8 mouse cellular contexts compared by ENCODE assay signal in genomic region chr19:24961172-24961962, GRCm38 (mm10). TPM values are rescaled to one million over a fixed set of nuclear protein-coding genes. Genes with fewer than 3 reads are reported as not detected.
DNase-seq lines count a peak whose midpoint lies in the region; ATAC-seq and TF ChIP-seq lines count a peak whose summit lies in the region.

Gene Cbwd1 (minus strand): TSS chr19:24961610.

- no peaks in the 10 kb centered on the region for H3K9me3 ChIP-seq in embryonic facial prominence, embryonic 13.5 days
- no peaks in the 10 kb centered on the region for H3K9me3 ChIP-seq in limb, embryonic 12.5 days
- H3K9me3 ChIP-seq in midbrain, embryonic 15.5 days, result no peaks in the 10 kb centered on the region

- H3K27ac ChIP-seq in embryonic facial prominence, embryonic 13.5 days, result no peak within 1 kb of the TSS
- no peak within 1 kb of the TSS for H3K27ac ChIP-seq in kidney, adult 2 months (ENCODE audit: insufficient read depth, low read depth, low read length)
- H3K27ac ChIP-seq in limb, embryonic 12.5 days, result no peak within 1 kb of the TSS
- H3K27ac ChIP-seq in midbrain, embryonic 15.5 days, result peak within 1 kb of the TSS; percentile 14; the same call in 1 of the 2 replicates
- H3K27ac ChIP-seq in spleen, adult 2 months (ENCODE audit: insufficient read depth, low read length), result no peak within 1 kb of the TSS

- DNase-seq in 3134 (ENCODE audit: extremely low read depth, insufficient read length, low spot score), result peak; percentile 98
- DNase-seq in adrenal gland, postnatal 36 days, result peak; percentile 98
- DNase-seq in heart, adult 18-20 months, result peak; percentile 98
- peak; percentile 99 for DNase-seq in kidney, adult 2 months
- DNase-seq in spleen, adult 2 months (ENCODE audit: low read depth in 1 of 2, low spot score in 2 of 2), result peak; percentile 96 to 98

- H3K36me3 ChIP-seq in embryonic facial prominence, embryonic 13.5 days, result peaks cover under 1% of the 10 kb centered on the region; the same call in 1 of the 2 replicates
- H3K36me3 ChIP-seq in kidney, adult 2 months (ENCODE audit: control insufficient read depth, insufficient read depth, low read length), result no peaks in the 10 kb centered on the region
- peaks cover 4% of the 10 kb centered on the region for H3K36me3 ChIP-seq in limb, embryonic 12.5 days
- no peaks in the 10 kb centered on the region for H3K36me3 ChIP-seq in midbrain, embryonic 15.5 days (replicated peaks)
- no peaks in the 10 kb centered on the region for H3K36me3 ChIP-seq in spleen, adult 2 months (ENCODE audit: control insufficient read depth, insufficient read depth, low read length)

- under 1% methylated on average over 36 of the region's 36 CpGs for WGBS in embryonic facial prominence, embryonic 13.5 days
- under 1% methylated on average over 36 of the region's 36 CpGs for WGBS in kidney, adult 2 months
- under 1% methylated on average over 36 of the region's 36 CpGs for WGBS in limb, embryonic 12.5 days
- WGBS in midbrain, embryonic 15.5 days, result under 1% methylated on average over 36 of the region's 36 CpGs
- WGBS in spleen, adult 2 months, result under 1% methylated on average over 36 of the region's 36 CpGs

- peak within 1 kb of the TSS; percentile 62 for H3K4me3 ChIP-seq in embryonic facial prominence, embryonic 13.5 days
- H3K4me3 ChIP-seq in kidney, adult 2 months (ENCODE audit: insufficient read depth, low read depth, low read length), result peak within 1 kb of the TSS; percentile 68
- peak within 1 kb of the TSS; percentile 68 for H3K4me3 ChIP-seq in limb, embryonic 12.5 days (replicated peaks)
- peak within 1 kb of the TSS; percentile 57 for H3K4me3 ChIP-seq in midbrain, embryonic 15.5 days
- H3K4me3 ChIP-seq in spleen, adult 2 months (ENCODE audit: extremely low read depth, insufficient read depth, insufficient read length), result peak within 1 kb of the TSS; percentile 65

- no peaks in the 10 kb centered on the region for H3K27me3 ChIP-seq in embryonic facial prominence, embryonic 13.5 days
- no peaks in the 10 kb centered on the region for H3K27me3 ChIP-seq in kidney, adult 2 months (replicated peaks; ENCODE audit: control insufficient read depth, insufficient read depth, low read length)
- no peaks in the 10 kb centered on the region for H3K27me3 ChIP-seq in limb, embryonic 12.5 days
- H3K27me3 ChIP-seq in midbrain, embryonic 15.5 days (replicated peaks), result no peaks in the 10 kb centered on the region
- H3K27me3 ChIP-seq in spleen, adult 2 months (ENCODE audit: control insufficient read depth, insufficient read depth, low read length), result no peaks in the 10 kb centered on the region

- H3K9ac ChIP-seq in embryonic facial prominence, embryonic 13.5 days, result peak within 1 kb of the TSS; percentile 80
- H3K9ac ChIP-seq in limb, embryonic 12.5 days (replicated peaks), result peak within 1 kb of the TSS; percentile 72
- H3K9ac ChIP-seq in midbrain, embryonic 15.5 days, result peak within 1 kb of the TSS; percentile 63

- peaks cover 8% of the 10 kb centered on the region for H3K4me1 ChIP-seq in embryonic facial prominence, embryonic 13.5 days
- H3K4me1 ChIP-seq in kidney, adult 2 months (ENCODE audit: control insufficient read depth, insufficient read depth, low read length), result peaks cover 2% of the 10 kb centered on the region; the same call in 1 of the 2 replicates
- peaks cover 12% of the 10 kb centered on the region for H3K4me1 ChIP-seq in limb, embryonic 12.5 days (replicated peaks)
- peaks cover 12% of the 10 kb centered on the region for H3K4me1 ChIP-seq in midbrain, embryonic 15.5 days
- peaks cover 5% of the 10 kb centered on the region; the same call in 1 of the 2 replicates for H3K4me1 ChIP-seq in spleen, adult 2 months (ENCODE audit: control insufficient read depth, insufficient read depth, insufficient read length)

- peak; percentile 100 for ATAC-seq in embryonic facial prominence, embryonic 13.5 days (ENCODE audit: insufficient number of reproducible peaks, insufficient read depth, low FRiP score, low TSS enrichment, low read depth)
- ATAC-seq in limb, embryonic 12.5 days (ENCODE audit: insufficient number of reproducible peaks, insufficient read depth, low FRiP score, low TSS enrichment, low read depth), result peak; percentile 100
- peak; percentile 99 for ATAC-seq in midbrain, embryonic 15.5 days (replicated peaks)

- peak; percentile 98 for TF ChIP-seq CTCF in kidney, adult 2 months (conservative IDR thresholded peaks at IDR 0.05; ENCODE audit: insufficient read depth, insufficient read length, low read depth, low read length)
- peak; percentile 90 for TF ChIP-seq CTCF in spleen, adult 2 months (IDR thresholded peaks at IDR 0.05; ENCODE audit: extremely low read depth, insufficient read depth, insufficient read length, insufficient replicate concordance)

- TF ChIP-seq POLR2A in kidney, adult 2 months (IDR thresholded peaks at IDR 0.05; ENCODE audit: low read depth, low read length), result peak; percentile 18
- peak; percentile 63 for TF ChIP-seq POLR2A in spleen, adult 2 months (IDR thresholded peaks at IDR 0.05; ENCODE audit: low read depth, low read length)

- peak within 1 kb of the TSS; percentile 64 for H3K4me2 ChIP-seq in embryonic facial prominence, embryonic 13.5 days
- peak within 1 kb of the TSS; percentile 63 for H3K4me2 ChIP-seq in limb, embryonic 12.5 days
- H3K4me2 ChIP-seq in midbrain, embryonic 15.5 days, result peak within 1 kb of the TSS; percentile 61

RNA-seq across cellular contexts. Expression of gene Cbwd1, which starts in this region (rescaled TPM):
- 10 to 100 TPM; 12.3 to 12.5 TPM for total RNA-seq in adrenal gland, postnatal 36 days (2021)
- 23.3 and 25.2 TPM in 2 replicates for polyA plus RNA-seq in embryonic facial prominence, embryonic 13.5 days (2015; fragmentation: Nextera tagmentation; extraction: Ambion mirVana)
- total RNA-seq in heart, adult 18-20 months (2021), result 10 to 100 TPM; 11.9 to 13.2 TPM
- polyA plus RNA-seq in kidney, adult 2 months (2012; rRNA removed), result 2.2 and 3.5 TPM in 2 replicates
- 24.4 and 27.6 TPM in 2 replicates for polyA plus RNA-seq in limb, embryonic 12.5 days (2016; fragmentation: Nextera tagmentation; extraction: Ambion mirVana)
- polyA plus RNA-seq in midbrain, embryonic 15.5 days (2015; fragmentation: Nextera tagmentation; extraction: Ambion mirVana), result 11.9 and 13.1 TPM in 2 replicates
- polyA plus RNA-seq in spleen, adult 2 months (2012; rRNA removed), result 0.45 and 0.56 TPM in 2 replicates

Comparison
In these comparisons a context has a peak if more than half of its experiments do, and no peak if none do; other contexts are left out.
1. Peak in DNase-seq and H3K4me3 ChIP-seq in spleen, adult 2 months; RNA of the gene not detected or under 1 TPM.